Mouse (Mus musculus) heart, embryonic 13.5 days (tissue): ENCODE results near the gene Nfatc2. TPM values are rescaled to one million over a fixed set of nuclear protein-coding genes. Genes with fewer than 3 reads are reported as not detected.

Experiments
- ATAC-seq: fragments of 200-750 bp; cut with Nextera tagmentation; 2 replicates; pipeline ENCODE4 v1.8.0; 2017; ENCODE audit warnings: moderate TSS enrichment; ENCODE audit not compliant: insufficient number of reproducible peaks, low FRiP score, low TSS enrichment; ENCODE audit errors: extremely low read depth
- H3K27ac ChIP-seq: fragments of 300-500 bp; sonication (generic); replicated peaks from 2 replicates; pipeline ENCODE4 v1.5.1; 2015; ENCODE audit warnings: moderate library complexity, mild to moderate bottlenecking, inconsistent platforms
- H3K27me3 ChIP-seq: fragments of 300-500 bp; sonication (generic); replicated peaks from 2 replicates; pipeline ENCODE4 v1.6.1; 2015; ENCODE audit warnings: mild to moderate bottlenecking, inconsistent platforms
- H3K36me3 ChIP-seq: fragments of 300-500 bp; sonication (generic); 2 replicates; pipeline ENCODE4 v1.6.1; 2015; ENCODE audit warnings: mild to moderate bottlenecking, inconsistent platforms
- H3K4me1 ChIP-seq: fragments of 300-500 bp; sonication (generic); 2 replicates; pipeline ENCODE4 v1.6.1; 2015; ENCODE audit warnings: inconsistent platforms
- H3K4me2 ChIP-seq: fragments of 300-500 bp; sonication (generic); 2 replicates; pipeline ENCODE4 v1.6.1; 2015; ENCODE audit warnings: inconsistent platforms, mild to moderate bottlenecking, moderate library complexity
- H3K4me3 ChIP-seq: fragments of 300-500 bp; sonication (generic); 2 replicates; pipeline ENCODE4 v1.5.1; 2015; ENCODE audit warnings: moderate library complexity, mild to moderate bottlenecking, inconsistent platforms
- H3K9ac ChIP-seq: fragments of 300-500 bp; sonication (generic); 2 replicates; pipeline ENCODE4 v1.6.1; 2015; ENCODE audit warnings: inconsistent platforms, mild to moderate bottlenecking, moderate library complexity
- H3K9me3 ChIP-seq: fragments of 300-500 bp; sonication (generic); 2 replicates; pipeline ENCODE4 v1.6.1; 2016; ENCODE audit warnings: inconsistent platforms
- WGBS: fragments of 180-500 bp; shearing (Covaris S2); methylation state at CpG from one replicate; pipeline ENCODE4 v1.1.7; 2015; ENCODE audit warnings: mixed read lengths; 5-methylcytosine and 5-hydroxymethylcytosine counted together
- polyA plus RNA-seq: library from polyadenylated mRNA; unstranded; fragments of >200 nt; fragmentation: Nextera tagmentation; extraction: Ambion mirVana; gene quantifications from 2 replicates; pipeline ENCODE4 v1.2.1, GENCODE M21; 2015

The Nfatc2 gene
- polyA plus RNA-seq, 1 experiment from 2014 or later: 10.1 TPM

GRCm38 (mm10) chr2:168588591-168589367, 12.7 kb downstream of the Nfatc2 start:
- ATAC-seq: no peak
- WGBS: 38% methylated on average over 11 of the region's 11 CpGs
- peak overlapping the region; percentile 75 for H3K4me2 ChIP-seq
- peak overlapping the region; percentile 94 for H3K27ac ChIP-seq
- peak overlapping the region; percentile 74 for H3K4me3 ChIP-seq
- no peaks in the 10 kb centered on the region for H3K9me3 ChIP-seq
- H3K36me3 ChIP-seq: no peaks in the 10 kb centered on the region
- peaks cover 75% of the 10 kb centered on the region for H3K4me1 ChIP-seq
- H3K27me3 ChIP-seq: peaks cover 34% of the 10 kb centered on the region
- peak overlapping the region; percentile 85 for H3K9ac ChIP-seq

GRCm38 (mm10) chr2:168587159-168587558, 14.3 kb downstream of the Nfatc2 start:
- Histone ChIP-seq H3K9ac (0 out of 2 replicates have a peak overlapping the region, but pooled peaks have one; percentile 85), H3K27me3 (peaks cover 31% of the 10 kb centered on the region), H3K27ac (peak overlapping the region; percentile 94), H3K9me3 (no peaks in the 10 kb centered on the region), H3K4me1 (peaks cover 87% of the 10 kb centered on the region), H3K4me2 (peak overlapping the region; percentile 75), H3K36me3 (no peaks in the 10 kb centered on the region; the same call in 1 of the 2 replicates), H3K4me3 (no peak overlapping the region)
- WGBS: 79% methylated on average over 8 of the region's 8 CpGs
- no peak for ATAC-seq

GRCm38 (mm10) chr2:168586512-168586911, 14.9 kb downstream of the Nfatc2 start:
- 0 out of 2 replicates have a peak overlapping the region, but pooled peaks have one; percentile 19 for H3K4me2 ChIP-seq
- no peak for ATAC-seq
- H3K27ac ChIP-seq: peak overlapping the region; percentile 94
- no peak overlapping the region for H3K9ac ChIP-seq
- WGBS: 53% methylated on average over 12 of the region's 12 CpGs
- H3K4me1 ChIP-seq: peaks cover 93% of the 10 kb centered on the region
- peaks cover 24% of the 10 kb centered on the region for H3K27me3 ChIP-seq
- H3K9me3 ChIP-seq: no peaks in the 10 kb centered on the region
- no peaks in the 10 kb centered on the region; the same call in 1 of the 2 replicates for H3K36me3 ChIP-seq
- no peak overlapping the region for H3K4me3 ChIP-seq

DNA sequence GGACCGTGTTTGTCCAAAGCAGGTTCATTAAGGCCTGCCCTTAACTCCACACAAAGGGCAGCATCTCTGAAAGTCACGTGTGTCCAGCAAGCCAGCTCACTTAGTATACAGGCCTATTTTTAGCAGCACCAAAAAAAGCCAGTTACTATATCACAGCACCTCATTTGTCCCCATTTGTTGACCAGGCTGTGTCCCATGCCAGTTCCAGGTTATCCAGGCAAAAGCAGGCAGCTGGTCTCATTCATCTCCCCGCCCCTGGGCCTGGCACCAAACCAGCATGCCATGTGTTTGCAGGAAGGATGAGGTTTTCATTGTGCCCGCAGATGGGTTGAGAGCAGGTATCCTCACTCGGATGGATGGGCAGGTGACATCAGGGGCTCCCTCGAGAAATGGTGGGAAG, 16.6 kb downstream of the Nfatc2 start:
- Histone ChIP-seq H3K9me3 (no peaks in the 10 kb centered on the region), H3K27me3 (peaks cover 8% of the 10 kb centered on the region), H3K4me2 (peak overlapping the region; percentile 29), H3K4me1 (peaks cover 93% of the 10 kb centered on the region), H3K27ac (peak overlapping the region; percentile 94), H3K36me3 (no peaks in the 10 kb centered on the region; the same call in 1 of the 2 replicates), H3K9ac (peak overlapping the region; percentile 59; the same call in 1 of the 2 replicates), H3K4me3 (no peak overlapping the region)
- peak; percentile 34; the same call in 1 of the 2 replicates for ATAC-seq
- WGBS: 57% methylated on average over 6 of the region's 6 CpGs

DNA sequence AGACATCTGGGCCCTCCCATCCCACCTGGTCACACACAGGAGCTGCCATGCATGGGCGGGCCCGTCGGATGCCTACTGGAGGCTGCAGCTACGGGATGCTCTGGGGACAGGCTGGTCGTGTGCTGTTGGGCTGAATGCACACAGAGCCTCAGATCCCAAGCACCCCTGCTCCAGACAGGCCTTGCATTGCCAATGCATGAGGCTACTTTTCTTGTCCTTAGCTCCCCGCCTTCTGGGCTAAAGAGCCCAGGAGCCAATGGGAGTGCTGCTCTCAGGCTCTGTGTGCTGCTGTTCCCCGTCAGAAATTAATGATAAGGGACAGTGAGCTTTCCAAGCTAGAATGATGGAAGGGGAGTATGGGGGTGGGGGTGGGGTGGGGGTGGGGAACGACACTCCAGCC, 17.0 kb downstream of the Nfatc2 start:
- WGBS: 40% methylated on average over 8 of the region's 8 CpGs
- peak; percentile 49; the same call in 1 of the 2 replicates for ATAC-seq
- peak overlapping the region; percentile 94 for H3K27ac ChIP-seq

DNA sequence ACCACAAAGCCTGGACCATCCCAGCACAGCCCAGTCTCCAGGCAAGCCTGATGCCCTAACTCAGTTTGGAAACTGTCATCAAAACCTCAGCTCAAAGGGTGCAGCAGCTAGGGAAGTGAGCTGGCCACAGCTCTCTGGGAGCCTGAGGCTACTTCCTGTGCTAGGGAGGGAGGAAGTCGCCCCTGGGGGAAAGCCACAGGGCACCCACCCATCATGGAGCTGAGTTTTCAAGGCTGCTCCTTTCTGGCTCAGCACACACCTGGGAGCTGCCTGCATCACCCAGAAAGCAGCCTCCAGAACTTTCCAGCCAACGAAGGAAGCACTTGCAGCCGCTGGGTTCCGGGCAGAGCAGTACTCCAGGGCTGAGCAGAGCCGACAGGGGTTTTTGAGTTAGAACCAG, 18.4 kb downstream of the Nfatc2 start:
- no peak overlapping the region for H3K4me2 ChIP-seq
- no peak overlapping the region for H3K4me3 ChIP-seq
- no peak for ATAC-seq
- peak overlapping the region; percentile 59 for H3K9ac ChIP-seq
- H3K27ac ChIP-seq: peak overlapping the region; percentile 94
- 0 out of 2 replicates have a peak, but pooled peaks cover 2% of the 10 kb centered on the region for H3K27me3 ChIP-seq
- 61% methylated on average over 5 of the region's 5 CpGs for WGBS
- H3K4me1 ChIP-seq: peaks cover 93% of the 10 kb centered on the region
- H3K9me3 ChIP-seq: no peaks in the 10 kb centered on the region
- no peaks in the 10 kb centered on the region; the same call in 1 of the 2 replicates for H3K36me3 ChIP-seq

More for the DNA sequence above, 17.0 kb downstream of the Nfatc2 start:
- Histone ChIP-seq H3K9me3 (no peaks in the 10 kb centered on the region), H3K4me1 (peaks cover 93% of the 10 kb centered on the region), H3K4me2 (peak overlapping the region; percentile 29), H3K9ac (peak overlapping the region; percentile 59), H3K4me3 (no peak overlapping the region), H3K36me3 (no peaks in the 10 kb centered on the region; the same call in 1 of the 2 replicates), H3K27me3 (peaks cover 3% of the 10 kb centered on the region; the same call in 1 of the 2 replicates)

- no peak for ATAC-seq
- no peaks in the 10 kb centered on the region; the same call in 1 of the 2 replicates for H3K36me3 ChIP-seq
- H3K9ac ChIP-seq: peak overlapping the region; percentile 64; the same call in 1 of the 2 replicates
- no peak overlapping the region for H3K4me3 ChIP-seq
- no peaks in the 10 kb centered on the region for H3K27me3 ChIP-seq
- no peaks in the 10 kb centered on the region for H3K9me3 ChIP-seq
- 49% methylated on average over 6 of the region's 6 CpGs for WGBS
- peaks cover 88% of the 10 kb centered on the region for H3K4me1 ChIP-seq
- peak overlapping the region; percentile 1; the same call in 1 of the 2 replicates for H3K27ac ChIP-seq
- H3K4me2 ChIP-seq: no peak overlapping the region
These were observed 20.1 kb downstream of the Nfatc2 start for GRCm38 (mm10) chr2:168581207-168581854.

GRCm38 (mm10) chr2:168580295-168580915, 21.1 kb downstream of the Nfatc2 start:
- Histone ChIP-seq H3K4me1 (peaks cover 85% of the 10 kb centered on the region), H3K4me3 (no peak overlapping the region), H3K4me2 (peak overlapping the region; percentile 40), H3K36me3 (no peaks in the 10 kb centered on the region; the same call in 1 of the 2 replicates), H3K9ac (peak overlapping the region; percentile 70), H3K27ac (0 out of 2 replicates have a peak overlapping the region, but pooled peaks have one; percentile 40), H3K27me3 (no peaks in the 10 kb centered on the region), H3K9me3 (no peaks in the 10 kb centered on the region)
- 46% methylated on average over 22 of the region's 22 CpGs for WGBS
- no peak for ATAC-seq

DNA sequence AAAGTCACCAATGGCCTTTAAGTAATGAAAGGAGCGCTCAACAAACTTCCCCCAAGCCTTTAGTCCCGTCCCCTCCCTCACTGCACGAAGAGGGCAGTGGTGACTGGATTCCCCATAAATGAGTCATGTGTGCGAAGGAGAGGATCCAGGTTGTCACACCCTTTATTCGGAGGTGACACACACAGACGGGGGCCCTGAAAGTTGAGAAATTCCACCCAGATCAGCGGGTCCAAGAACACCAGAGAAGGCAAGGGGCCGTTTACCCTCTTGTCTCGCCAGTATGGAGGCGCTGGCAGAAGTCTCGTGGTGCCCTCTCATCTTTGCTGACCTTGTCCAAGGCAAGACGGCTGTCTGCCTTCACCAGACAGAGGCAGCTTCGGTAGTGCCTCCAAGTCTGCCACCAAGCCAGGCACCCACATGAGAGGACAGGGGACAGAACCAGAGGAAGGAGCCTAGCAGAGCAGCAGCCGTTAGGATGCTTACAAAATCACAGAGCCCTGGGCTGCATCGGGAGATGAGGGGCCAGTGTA, 21.8 kb downstream of the Nfatc2 start:
- H3K36me3 ChIP-seq: no peaks in the 10 kb centered on the region; the same call in 1 of the 2 replicates
- H3K9me3 ChIP-seq: no peaks in the 10 kb centered on the region
- ATAC-seq: no peak
- peak overlapping the region; percentile 13 for H3K27ac ChIP-seq
- no peaks in the 10 kb centered on the region for H3K27me3 ChIP-seq
- H3K4me3 ChIP-seq: no peak overlapping the region
- peaks cover 85% of the 10 kb centered on the region for H3K4me1 ChIP-seq
- H3K4me2 ChIP-seq: no peak overlapping the region
- peak overlapping the region; percentile 70 for H3K9ac ChIP-seq
- WGBS: 55% methylated on average over 15 of the region's 15 CpGs

- Histone ChIP-seq H3K9me3 (no peaks in the 10 kb centered on the region), H3K4me2 (no peak overlapping the region), H3K27me3 (no peaks in the 10 kb centered on the region), H3K27ac (peak overlapping the region; percentile 10), H3K36me3 (no peaks in the 10 kb centered on the region; the same call in 1 of the 2 replicates), H3K4me1 (peaks cover 85% of the 10 kb centered on the region), H3K4me3 (no peak overlapping the region), H3K9ac (no peak overlapping the region; the same call in 1 of the 2 replicates)
- no peak for ATAC-seq
- 63% methylated on average over 3 of the region's 3 CpGs for WGBS
These were observed 22.3 kb downstream of the Nfatc2 start for GRCm38 (mm10) chr2:168579109-168579508.
